Mouse (Mus musculus): ENCODE measurements around the gene Mrps6. TPM values are rescaled to one million over a fixed set of nuclear protein-coding genes. Genes with fewer than 3 reads are reported as not detected.

Gene Mrps6
- total RNA-seq, 2 experiments from 2014 or later: 43.2 to 54.9 TPM

DNA sequence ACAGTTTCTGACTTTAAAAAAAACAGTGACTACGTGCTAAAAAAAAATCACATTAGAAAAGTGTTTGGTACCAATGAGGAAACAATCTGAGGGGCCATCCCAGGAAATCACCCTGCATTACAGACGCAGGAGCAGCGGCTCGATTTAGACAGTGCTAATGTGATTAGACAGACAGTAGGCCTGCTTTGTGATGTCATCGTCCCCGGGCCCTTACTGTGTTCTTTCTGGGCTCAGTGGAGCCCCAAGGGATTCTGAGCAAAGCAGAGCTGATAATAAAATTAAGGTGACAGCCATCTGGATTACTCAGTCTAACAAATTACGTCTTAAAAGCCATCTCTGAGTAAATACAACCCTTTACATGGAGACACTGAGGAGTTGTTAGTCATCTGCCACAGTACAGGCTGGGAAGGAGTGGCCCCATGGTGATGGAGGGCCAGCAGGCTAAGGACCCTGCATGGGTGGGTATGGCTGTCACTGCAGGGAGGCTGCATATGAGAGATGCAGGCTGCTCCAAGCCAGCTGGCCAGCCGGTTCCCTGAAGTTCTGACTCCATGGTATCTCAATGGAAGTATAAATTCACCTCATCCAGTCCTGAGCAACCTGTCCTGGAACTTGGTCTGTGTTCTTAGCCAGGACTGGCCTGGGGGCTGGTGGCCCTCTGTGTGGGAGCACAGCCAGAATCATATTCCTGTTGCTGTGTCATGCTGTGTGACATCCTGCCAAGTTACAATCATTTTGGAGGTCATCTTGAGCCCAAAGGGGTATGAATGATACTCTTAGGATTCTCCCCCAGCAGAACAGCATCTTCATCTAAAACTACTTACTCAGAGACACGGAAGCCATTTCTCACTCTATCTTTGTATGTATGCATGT lies 59.5 kb downstream of the Mrps6 start:
- no peak for DNase-seq (ENCODE audit: extremely low spot score in 1 of 2, low spot score in 1 of 2)

DNA sequence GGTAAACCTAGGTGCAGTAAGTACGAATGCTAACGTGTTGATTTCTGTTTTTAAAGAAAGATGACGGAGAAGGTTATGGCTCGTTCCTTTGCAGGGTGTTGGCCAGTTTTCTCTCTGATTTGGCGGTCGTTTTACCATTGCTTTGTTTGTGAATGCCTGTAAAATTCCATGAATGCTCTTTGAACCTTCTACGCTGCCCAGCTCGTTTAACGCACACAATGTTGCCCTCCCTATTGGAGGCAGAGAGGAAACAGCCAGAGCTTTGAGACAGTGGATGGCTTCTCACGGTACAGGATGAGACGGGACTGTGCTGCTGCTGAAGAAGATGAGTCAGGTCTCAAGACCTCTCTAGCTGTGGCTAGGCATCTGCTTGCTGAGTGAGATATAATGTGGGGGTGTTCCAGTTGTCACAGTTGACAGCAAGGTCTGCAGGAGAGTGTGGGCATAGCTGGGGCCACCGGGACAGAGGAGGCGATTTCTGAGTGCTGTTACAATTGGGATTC lies 61.0 kb downstream of the Mrps6 start:
- DNase-seq (ENCODE audit: extremely low spot score in 1 of 2, low spot score in 1 of 2): no peak

DNA sequence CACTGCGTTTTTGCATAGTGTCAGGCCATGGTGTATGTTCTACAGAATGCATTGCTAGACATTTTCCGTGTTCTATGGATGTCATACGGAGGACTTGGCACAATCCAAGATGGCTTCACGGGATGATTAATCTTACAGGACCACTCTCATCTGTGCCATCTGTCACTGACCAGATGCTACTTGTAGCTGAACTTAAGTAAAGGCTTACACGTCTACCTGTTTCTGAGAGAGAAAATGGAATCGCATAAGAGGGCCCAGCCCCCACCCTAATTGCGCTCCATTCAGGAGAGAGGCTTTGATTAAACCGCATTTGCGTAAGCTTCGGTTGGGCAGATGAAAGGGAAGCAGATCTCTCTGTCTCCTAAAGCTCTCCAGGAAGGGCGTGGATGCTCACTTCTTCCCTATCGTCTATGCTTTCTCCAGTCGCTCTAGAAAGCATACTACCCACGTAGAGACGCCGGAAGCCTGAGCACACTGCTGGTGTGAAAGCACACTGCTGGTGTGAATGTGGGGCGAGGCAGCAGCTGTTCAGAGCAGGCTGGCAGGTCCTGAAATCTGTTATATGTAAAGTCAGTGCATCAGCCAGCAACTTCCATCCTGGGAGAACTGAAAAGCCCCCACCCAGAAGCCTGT lies 62.9 kb downstream of the Mrps6 start:
- DNase-seq (ENCODE audit: extremely low spot score in 1 of 2, low spot score in 1 of 2): no peak

DNA sequence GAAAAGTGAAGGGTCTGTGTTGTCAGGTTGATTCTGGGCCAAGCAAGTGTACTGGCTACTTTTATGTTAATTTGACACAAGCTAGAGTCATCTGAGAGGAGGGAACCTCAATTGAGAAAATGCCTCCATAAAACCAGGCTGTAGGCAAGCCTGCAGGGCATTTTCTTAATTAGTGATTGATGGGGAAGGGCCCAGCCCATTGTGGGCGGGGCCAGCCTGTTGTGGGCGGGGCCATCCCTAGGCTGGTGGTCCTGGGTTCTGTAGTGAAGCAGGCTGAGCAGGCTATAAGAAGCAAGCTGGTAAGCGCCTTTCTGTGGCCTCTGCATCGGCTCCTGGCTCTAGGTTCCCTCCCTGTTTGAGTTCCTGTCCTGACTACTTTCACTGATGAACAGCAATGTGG lies 69.2 kb downstream of the Mrps6 start:
- DNase-seq (ENCODE audit: extremely low spot score in 1 of 2, low spot score in 1 of 2): no peak

DNA sequence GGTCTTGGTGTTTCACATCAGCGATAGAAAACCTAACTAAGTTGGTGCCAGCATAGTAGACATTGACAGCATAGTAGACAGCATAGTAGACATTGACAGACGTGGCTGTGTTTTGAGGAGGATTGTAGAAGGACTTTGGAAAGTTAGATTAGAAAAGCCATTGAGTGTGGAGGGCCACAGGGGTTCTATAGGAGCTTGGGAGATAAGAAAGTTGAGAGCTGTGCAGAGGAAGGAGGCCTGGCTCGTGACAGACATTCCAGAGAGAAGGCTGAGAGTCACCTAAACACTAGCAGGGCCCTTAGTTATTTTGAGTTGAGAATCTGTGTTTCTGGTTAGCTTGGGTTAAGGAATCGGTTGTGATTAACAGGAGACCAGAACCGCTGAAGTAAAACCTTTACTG lies 69.6 kb downstream of the Mrps6 start:
- no peak for DNase-seq (ENCODE audit: extremely low spot score in 1 of 2, low spot score in 1 of 2)

DNA sequence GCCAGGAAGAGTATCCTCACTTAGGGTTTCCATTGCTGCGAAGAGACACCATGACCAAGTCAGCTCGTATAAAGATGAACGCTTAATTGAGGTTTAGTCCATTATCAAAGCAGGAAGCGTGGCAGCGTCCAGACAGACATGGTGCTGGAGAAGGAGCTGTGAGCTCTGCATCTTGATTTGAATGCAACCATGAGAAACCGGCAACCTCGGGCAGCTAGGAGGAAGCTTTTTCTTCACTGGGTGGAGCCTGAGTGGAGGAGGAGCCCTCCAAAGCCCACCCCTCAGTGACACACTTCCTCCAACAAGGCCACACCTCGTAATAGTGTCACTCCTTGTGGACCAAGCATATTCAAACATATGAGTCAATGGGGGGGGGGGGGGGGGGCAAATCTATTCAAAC lies 71.8 kb downstream of the Mrps6 start:
- DNase-seq (ENCODE audit: extremely low spot score in 1 of 2, low spot score in 1 of 2): no peak

DNA sequence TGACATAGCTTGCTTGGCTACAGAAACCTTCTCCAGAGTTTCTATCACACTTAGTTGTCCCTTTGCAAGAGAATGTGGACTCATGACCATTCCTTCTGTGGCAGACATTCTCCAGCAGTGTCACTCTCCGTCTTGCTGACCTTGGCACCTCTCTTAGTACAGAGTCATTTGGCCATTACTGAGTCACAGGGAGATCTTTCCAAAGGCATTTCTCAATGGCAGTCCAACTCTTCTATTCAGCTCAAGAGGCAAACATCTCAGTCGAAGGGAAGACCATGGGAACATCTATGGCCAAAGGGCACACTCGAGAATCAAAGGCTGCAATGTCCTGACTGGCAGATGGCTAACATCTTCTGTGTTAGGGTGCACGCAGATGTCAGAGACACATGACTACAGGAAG lies 74.4 kb downstream of the Mrps6 start:
- DNase-seq (ENCODE audit: extremely low spot score in 1 of 2, low spot score in 1 of 2): no peak

DNA sequence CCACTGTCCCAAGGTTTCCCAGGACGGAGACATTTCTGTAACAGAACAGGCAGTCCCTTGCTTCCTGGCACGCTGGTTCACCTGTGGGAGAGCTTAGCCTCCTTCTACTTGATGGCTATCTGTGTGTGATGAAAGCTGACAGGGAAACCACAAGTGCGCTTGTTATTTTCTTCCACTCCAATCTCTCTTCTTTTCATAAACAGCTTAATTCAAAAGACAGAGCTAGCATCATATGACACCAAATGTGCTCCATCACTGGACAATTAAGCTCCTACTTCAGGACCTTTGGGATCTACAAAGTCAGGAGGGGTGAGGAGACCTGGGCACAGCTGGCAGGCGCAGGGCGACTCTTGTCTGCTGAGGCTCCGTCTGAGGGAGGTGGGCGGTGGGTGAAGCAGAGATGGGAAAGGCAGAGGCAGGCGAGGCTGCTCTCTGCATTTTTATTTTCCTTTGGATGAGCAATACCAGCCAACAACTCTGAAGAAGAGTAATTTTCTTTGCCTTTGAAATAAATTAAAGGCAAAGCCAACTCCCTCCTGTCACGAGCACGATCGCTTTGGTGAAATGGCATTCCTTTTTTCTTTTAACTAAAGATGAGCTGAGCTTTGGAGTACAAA lies 76.2 kb downstream of the Mrps6 start:
- no peak for DNase-seq (ENCODE audit: extremely low spot score in 1 of 2, low spot score in 1 of 2)

DNA sequence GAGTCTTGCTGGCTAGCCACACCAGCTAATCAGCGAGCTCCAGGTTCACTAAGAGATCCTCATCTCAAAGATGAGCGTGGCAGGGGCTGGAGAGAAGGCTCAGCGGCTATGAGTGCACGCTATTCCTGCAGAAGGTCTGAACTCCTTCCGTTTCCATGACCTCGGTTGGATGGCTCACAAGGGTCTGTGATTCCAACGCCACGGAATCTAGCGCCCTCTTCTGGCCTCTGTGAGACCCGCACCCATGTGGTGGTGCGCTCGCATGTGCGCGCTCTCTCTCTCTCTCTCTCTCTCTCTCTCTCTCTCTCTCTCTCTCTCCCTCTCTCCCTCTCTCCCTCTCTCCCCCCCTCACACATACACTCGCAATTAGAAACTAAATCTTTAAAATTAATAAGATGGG lies 78.2 kb downstream of the Mrps6 start:
- no peak for DNase-seq (ENCODE audit: extremely low spot score in 1 of 2, low spot score in 1 of 2)

DNA sequence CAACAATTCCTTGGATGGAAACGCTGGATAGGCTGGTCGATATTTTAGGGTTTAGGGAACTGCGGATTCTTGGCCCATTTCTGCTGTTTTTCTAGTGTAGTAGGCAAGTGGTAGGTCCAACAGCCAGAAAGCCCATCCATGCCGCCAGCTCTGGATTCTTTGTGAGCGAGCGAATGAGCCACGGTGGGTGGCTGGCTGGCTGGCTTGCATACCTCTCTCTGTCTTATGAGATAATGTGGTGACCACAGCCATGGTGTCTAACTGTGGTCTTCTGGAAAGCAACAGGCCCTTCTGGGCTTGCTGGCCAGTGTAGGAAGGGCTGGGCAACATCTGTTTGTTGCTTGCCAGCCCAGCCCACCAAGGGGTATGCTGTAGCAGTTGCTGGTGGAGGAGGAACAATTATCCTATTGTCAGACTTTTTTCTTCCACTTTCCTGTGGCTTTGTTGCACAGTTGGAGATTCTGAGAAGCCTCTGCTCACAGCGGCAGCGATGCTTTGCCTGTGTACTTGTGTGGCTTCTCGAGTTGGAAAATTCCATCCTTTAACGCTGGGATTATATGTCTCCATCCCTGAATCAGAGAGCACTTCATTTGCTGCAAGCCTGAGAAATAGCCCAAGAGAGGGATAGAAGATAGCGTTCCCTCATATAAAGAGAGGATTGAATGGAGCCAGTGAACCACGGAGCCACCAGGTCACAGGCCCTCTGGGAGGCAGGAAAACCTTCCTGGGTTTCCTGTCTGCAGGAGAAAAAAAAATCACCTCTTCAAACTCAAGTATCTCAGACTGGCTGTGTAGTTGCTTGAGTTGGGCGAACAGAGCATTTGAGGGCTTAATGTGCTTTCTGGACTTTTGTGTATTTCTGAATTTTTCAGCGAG lies 81.6 kb downstream of the Mrps6 start:
- DNase-seq (ENCODE audit: extremely low spot score in 1 of 2, low spot score in 1 of 2): no peak

DNA sequence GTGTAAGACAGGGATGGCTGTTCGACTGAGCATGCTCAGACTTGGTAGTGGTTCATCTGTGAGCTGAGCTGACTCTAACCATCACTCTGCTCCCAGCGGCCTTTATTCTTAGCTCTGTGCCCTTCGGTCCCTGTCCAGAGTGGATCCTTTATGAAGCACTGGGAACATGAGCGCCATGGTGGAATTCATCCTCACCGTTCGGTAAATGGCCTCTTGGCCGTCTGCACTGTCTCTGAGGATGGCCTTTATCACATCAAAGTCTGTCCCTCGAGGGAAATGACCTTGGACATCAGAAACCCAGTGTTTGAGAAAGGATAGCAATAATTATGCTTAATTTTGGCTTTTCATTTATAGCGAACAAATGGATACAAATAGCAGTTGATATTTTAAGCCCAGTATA lies 82.3 kb downstream of the Mrps6 start:
- DNase-seq (ENCODE audit: extremely low spot score in 1 of 2, low spot score in 1 of 2): no peak

DNA sequence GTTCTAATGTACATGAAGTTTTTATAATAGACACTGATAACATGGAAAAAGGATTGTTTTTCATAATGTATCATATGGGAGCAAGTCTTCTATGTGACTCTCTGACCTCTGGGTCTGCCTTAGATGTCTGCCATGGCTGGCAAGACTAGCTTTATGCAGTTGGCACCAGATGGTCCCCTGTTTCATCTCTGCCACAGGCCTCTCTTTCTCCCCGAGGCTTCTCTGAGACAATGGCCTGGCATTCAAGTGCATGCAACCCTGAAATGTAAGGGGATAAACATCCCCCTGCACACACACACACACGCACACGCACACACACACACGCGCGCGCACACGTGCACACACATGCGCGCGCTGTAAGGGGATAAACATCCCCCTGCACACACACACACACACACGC lies 83.0 kb downstream of the Mrps6 start:
- no peak for DNase-seq (ENCODE audit: extremely low spot score in 1 of 2, low spot score in 1 of 2)

DNA sequence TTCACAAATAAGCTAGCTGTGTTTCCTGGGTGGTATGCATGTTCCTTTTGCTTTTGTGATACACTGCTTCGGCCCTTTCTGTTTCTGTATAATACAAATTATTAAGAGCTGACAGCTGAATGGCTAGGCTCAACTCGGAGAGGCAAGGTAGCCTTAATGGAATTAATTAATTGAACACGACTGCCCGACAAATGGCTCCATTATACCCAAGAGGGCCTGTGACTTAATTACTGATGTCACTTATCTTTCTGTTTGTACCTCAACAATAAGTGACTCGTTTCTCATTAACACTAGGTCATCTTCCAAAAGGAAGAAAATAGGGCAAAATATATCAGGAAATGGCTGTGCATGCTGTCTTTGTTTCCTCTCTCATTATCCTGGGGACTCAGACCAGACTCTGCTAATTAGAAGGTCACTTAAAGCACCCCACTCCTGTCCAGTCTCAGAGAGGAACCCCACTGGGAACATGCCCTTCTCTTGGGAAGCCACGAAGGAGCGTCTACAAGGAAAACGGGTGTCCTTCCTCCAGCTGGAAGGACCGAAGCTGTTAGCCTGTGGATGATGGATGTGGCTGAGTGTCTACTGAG lies 84.4 kb downstream of the Mrps6 start:
- no peak for DNase-seq (ENCODE audit: extremely low spot score in 1 of 2, low spot score in 1 of 2)

DNA sequence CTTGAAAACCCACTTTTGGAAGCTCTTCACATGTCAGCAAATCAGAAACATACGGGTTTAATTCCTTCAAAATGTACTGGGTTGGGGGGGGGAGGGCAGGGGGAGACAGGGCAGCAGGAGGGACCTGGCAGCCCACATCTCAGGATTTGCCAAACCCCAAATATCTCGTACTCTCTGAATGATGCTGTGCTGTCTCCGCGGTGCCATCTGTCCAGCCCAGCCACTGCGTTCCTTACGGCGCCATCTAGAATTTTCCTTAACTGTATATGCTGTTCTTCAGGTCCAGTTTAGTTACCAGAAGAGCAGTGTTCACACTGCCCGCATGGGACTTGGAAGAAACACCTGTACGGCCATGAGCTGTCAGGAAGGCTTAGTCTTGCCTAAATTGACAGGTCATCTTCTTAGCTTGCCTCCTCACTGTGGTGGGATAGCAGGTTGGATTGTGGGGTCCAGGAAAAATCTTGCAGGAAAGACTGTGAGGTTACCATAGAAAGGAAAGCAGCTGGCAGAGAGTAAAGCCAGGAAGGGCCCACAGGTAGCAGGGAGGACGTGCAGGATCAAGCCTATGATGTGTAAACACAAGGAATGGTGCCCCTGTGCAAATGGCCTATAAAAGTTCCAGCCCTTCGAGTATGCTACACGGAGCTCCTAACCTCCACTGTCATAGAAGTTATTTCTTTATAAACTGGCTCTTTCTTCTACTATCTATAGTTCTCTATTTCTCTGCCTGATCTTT lies 89.7 kb downstream of the Mrps6 start:
- DNase-seq (ENCODE audit: extremely low spot score in 1 of 2, low spot score in 1 of 2): no peak

DNA sequence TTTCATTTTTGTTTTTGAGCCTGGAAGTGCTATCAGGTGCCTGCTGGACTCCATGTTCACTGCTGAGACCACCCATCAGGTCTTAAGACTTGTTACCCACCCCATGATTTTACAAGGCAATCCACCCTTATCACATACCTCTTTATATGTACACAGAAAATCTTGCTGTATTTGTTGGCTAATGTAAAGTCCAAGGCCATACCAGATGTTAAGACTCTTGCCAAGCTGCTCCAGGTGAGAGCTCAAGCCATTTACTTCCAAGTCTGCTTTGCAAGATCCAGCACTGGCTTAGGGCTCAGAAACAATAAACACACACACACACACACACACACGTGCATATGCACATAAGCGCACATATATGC lies 90.3 kb downstream of the Mrps6 start:
- DNase-seq (ENCODE audit: extremely low spot score in 1 of 2, low spot score in 1 of 2): no peak

DNA sequence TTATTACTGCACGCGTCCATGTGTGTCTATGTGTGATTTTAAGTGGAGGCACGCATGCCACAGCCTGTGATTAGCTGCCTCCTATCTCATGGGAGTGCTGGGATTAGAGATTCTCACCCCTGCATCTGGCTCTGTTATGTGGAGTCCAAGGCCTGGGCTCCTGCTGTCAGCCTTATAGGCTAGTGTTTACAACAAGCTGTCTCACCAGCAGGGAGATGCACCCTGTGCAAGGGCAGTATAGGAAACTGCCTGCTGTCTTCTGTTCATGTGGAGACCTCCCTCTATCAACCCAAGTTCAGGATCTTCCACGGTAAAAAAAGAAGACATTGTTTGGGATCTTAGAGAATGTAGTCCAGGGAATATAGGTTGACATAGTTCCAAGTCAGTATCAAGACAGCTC lies 92.9 kb downstream of the Mrps6 start:
- no peak for DNase-seq (ENCODE audit: extremely low spot score in 1 of 2, low spot score in 1 of 2)

DNA sequence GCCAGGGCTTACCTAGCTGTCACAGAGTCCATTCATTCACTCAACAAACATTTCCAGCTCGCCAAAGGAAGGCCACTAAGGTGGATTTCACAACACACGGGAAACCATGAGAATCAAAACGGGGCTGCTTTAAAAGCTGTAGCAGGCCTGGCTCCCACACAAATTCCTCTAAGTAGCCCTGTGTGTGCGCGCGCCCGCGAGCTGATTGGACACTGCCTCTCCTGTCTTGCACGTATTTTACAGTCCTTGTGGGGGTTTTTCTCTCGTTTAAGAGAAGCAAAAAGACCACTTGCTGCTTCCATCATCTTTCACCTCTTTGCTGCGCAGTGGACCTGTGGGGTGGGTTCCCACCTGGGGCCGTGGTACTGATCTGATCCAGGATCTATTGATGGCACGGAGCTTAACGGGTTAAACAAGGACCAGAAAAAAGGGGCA lies 100.0 kb downstream of the Mrps6 start:
- DNase-seq (ENCODE audit: extremely low spot score in 1 of 2, low spot score in 1 of 2): peak; percentile 21 to 38

DNA sequence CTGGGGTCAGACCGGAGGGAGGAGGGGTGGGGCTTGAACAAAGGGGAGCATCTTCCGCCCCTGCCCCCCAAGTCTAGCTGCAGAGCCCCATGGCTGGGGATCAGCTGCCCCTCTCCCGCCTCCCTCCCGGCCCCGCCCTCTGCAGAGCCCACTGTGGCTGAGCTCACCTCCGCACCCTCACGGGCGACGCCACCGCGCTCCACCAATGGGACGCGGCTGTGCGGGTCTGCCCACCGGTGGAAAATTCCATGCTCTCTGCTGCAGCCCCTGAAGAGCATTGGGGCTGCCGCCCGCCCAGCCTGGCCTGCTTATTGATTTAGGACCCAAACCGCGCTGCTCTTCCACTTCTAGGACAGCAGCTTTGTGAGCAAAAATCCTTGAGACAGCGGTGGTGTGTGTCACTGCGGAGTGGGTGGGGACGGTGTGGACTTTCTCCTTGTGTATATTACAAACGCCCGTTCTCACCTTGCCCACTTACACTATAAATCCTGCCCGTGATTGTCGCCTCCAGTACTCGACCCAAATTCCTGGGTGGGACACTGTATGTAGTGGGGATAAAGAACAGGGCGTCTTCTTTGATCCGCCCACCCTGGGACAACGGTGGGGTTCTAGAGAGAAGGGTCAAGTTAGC lies 100.5 kb downstream of the Mrps6 start:
- DNase-seq (ENCODE audit: extremely low spot score in 1 of 2, low spot score in 1 of 2): peak; percentile 48 to 54

DNA sequence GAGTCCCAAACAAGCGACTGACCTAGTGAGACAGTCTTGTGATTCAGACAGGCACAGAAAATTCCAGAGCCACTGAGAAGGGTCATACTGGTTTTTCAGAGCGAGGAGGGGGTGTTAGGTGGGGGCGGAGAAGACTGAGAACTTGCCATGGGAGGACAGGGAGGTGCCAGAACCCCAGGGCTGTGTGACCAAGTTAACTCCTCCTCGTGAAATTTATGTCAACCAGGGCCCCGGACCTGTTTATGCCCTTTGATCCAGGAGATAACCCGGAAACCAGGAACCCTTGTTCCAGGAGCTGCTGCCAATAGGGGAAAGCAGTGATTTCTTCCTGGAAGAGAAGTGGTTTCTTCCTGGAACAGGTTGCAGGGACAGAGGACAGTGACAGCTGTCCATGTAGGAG lies 101.0 kb downstream of the Mrps6 start:
- no peak for DNase-seq (ENCODE audit: extremely low spot score in 1 of 2, low spot score in 1 of 2)
